Mouse (Mus musculus) B cell, adult (primary cell): Measurements from ENCODE around the gene H1foo. TPM values are rescaled to one million over a fixed set of nuclear protein-coding genes. Genes with fewer than 3 reads are reported as not detected.

ENCODE experiments used
- total RNA-seq: library from RNA; stranded (reverse); gene quantifications from 4 replicates; pipeline ENCODE4 v1.2.4, GENCODE M21; 2023; ENCODE audit not compliant: inconsistent age

The H1foo gene
- total RNA-seq = not detected in 4 replicates

GRCm38 (mm10) chr6:115944638-115945037 is at the start of gene H1foo:
Gene H1foo, plus strand, starts transcription at chr6:115944938.

GRCm38 (mm10) chr6:115931639-115932038 is 13.1 kb upstream of the H1foo start, which contains the start of gene Rho:
Gene Rho, plus strand, starts transcription at chr6:115931748.

GRCm38 (mm10) chr6:115994877-115995520 is 50.3 kb downstream of the H1foo start, which contains the start of gene Plxnd1:
Gene Plxnd1, minus strand, starts transcription at chr6:115995005.

Other genes with a start within 250 kb of the H1foo start
- not detected in 4 replicates for gene Tmem40, start 182.5 kb upstream of the H1foo start, total RNA-seq
- gene Cand2, start 170.4 kb upstream of the H1foo start, total RNA-seq = 4.3 to 5.4 TPM (median 5.0 TPM) in 4 replicates
- 2,501 to 2,678 TPM (median 2,550 TPM) in 4 replicates for gene Rpl32, start 136.2 kb upstream of the H1foo start, total RNA-seq
- gene Efcab12, start 106.5 kb upstream of the H1foo start, total RNA-seq = 0.35 to 0.36 TPM in 2 of 4 replicates, not detected in the others
- 20.7 to 25.1 TPM (median 23.9 TPM) in 4 replicates for gene Mbd4, start 91.6 kb upstream of the H1foo start, total RNA-seq
- gene Ift122, start 91.5 kb upstream of the H1foo start, total RNA-seq = 3.0 to 5.4 TPM (median 3.9 TPM) in 4 replicates
- gene Rho, start 13.2 kb upstream of the H1foo start, total RNA-seq = 0.13 TPM in 1 of 4 replicates, not detected in the others
- gene Plxnd1, start 50.1 kb downstream of the H1foo start, total RNA-seq = 48.5 to 62.1 TPM (median 57.4 TPM) in 4 replicates
- gene Tmcc1, start 248.5 kb downstream of the H1foo start, total RNA-seq = 34.1 to 35.8 TPM (median 34.6 TPM) in 4 replicates